Mouse (Mus musculus) liver, adult 2 months (tissue): Measurements from ENCODE around the gene Ndrg2. TPM values are rescaled to one million over a fixed set of nuclear protein-coding genes. Genes with fewer than 3 reads are reported as not detected.
A peak's percentile ranks its signal among the peaks of the same experiment; 100 is the strongest.

Experiments used
- DNase-seq: peaks from one replicate; pipeline ENCODE4 v3.0.0-alpha.2; 2011; ENCODE audit warnings: low read depth, low spot score; ENCODE audit errors: extremely low read depth
- H3K27ac ChIP-seq: fragments of 200-500 bp; replicated peaks from 2 replicates; pipeline ENCODE4 v1.5.1; 2012; ENCODE audit warnings: low read depth, mild to moderate bottlenecking, control low read depth, inconsistent platforms, low read length; ENCODE audit not compliant: insufficient read depth
- H3K27me3 ChIP-seq: fragments of 200-500 bp; 2 replicates; pipeline ENCODE4 v1.6.1; 2012; ENCODE audit warnings: mild to moderate bottlenecking, moderate library complexity, low read length, inconsistent platforms; ENCODE audit not compliant: control insufficient read depth, insufficient read depth
- H3K36me3 ChIP-seq: fragments of 200-500 bp; 2 replicates; pipeline ENCODE4 v1.6.1; 2012; ENCODE audit warnings: low read length, inconsistent platforms; ENCODE audit not compliant: control insufficient read depth, insufficient read depth
- H3K4me1 ChIP-seq: fragments of 200-500 bp; 2 replicates; pipeline ENCODE4 v1.6.1; 2011; ENCODE audit warnings: low read length; ENCODE audit not compliant: control insufficient read depth, insufficient read depth
- H3K4me3 ChIP-seq: fragments of 200-500 bp; 2 replicates; pipeline ENCODE4 v1.5.1; 2011; ENCODE audit warnings: low read depth, mild to moderate bottlenecking, control low read depth, low read length, moderate library complexity; ENCODE audit not compliant: insufficient read depth
- H3K79me2 ChIP-seq: fragments of 200-500 bp; 2 replicates; pipeline ENCODE4 v1.6.1; 2012; ENCODE audit warnings: inconsistent platforms, mild to moderate bottlenecking, low read length, moderate library complexity; ENCODE audit not compliant: control insufficient read depth, insufficient read depth
- H3K9ac ChIP-seq: fragments of 200-500 bp; 2 replicates; pipeline ENCODE4 v1.6.1; 2012; ENCODE audit warnings: low read depth, mild to moderate bottlenecking, control low read depth, inconsistent platforms, low read length
- CTCF ChIP-seq: fragments of 200-500 bp; IDR thresholded peaks from 2 replicates; pipeline ENCODE4 v1.5.1; 2011; ENCODE audit warnings: low read depth, low read length, control low read depth
- POLR2A ChIP-seq: fragments of 200-500 bp; IDR thresholded peaks from 2 replicates; pipeline ENCODE4 v1.6.1; 2011; ENCODE audit warnings: low read length, control low read depth; ENCODE audit not compliant: insufficient read depth; ENCODE audit errors: extremely low read depth
- WGBS: fragments of 180-500 bp; shearing (Covaris S2); methylation state at CpG from one replicate; pipeline ENCODE4 v1.1.7; 2018; 5-methylcytosine and 5-hydroxymethylcytosine counted together
- polyA plus RNA-seq: library from polyadenylated mRNA; depleted of rRNA; stranded (reverse); fragments of >200 nt; gene quantifications from 2 replicates; pipeline ENCODE4 v1.2.3, GENCODE M21; 2012
- total RNA-seq: library from RNA; depleted of rRNA; stranded (reverse); fragments of >200 nt; gene quantifications from 2 replicates; pipeline ENCODE4 v1.2.3, GENCODE M21; 2014

Gene Ndrg2
- total and polyA plus RNA-seq, 2 experiments, result 1,535 to 1,907 TPM

DNA sequence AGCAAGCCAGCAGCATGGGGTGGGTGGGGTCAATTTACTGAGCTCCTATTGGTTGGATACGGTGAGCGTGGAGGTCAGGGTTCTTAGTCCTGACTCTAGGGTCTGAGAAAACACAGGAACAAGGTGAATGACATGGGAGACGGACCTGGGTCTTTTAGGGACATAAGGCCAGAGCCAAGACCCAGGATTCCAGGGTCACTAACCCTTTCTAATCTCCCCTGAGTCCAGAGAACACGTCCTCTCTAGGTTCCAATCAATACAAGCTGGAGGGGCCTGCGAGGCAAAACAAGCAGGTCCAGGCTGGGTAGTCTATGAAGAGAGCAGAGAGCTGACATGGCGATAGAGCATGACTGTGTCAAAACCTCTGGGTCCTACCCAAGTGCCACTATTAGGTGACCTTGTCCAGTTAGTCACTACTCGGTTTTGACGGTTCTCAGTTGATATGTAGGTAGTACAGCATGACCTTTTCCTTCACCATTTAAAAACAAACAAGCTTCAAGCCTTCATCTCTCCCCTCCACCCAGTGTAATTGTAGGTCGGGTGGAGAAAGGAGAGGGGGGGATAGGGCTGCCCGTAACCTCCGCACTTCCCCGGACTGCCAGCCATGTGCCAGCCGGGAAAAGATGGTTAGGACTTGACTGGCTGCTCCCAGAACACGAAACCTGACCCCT, 1.4 kb downstream of the Ndrg2 start:
- Histone ChIP-seq H3K27ac (peak overlapping the region; percentile 100), H3K79me2 (peaks cover 15% of the 10 kb centered on the region; the same call in 1 of the 2 replicates), H3K27me3 (no peaks in the 10 kb centered on the region), H3K9ac (peak overlapping the region; percentile 96), H3K4me3 (peak overlapping the region; percentile 82), H3K4me1 (peaks cover 30% of the 10 kb centered on the region), H3K36me3 (peaks cover 35% of the 10 kb centered on the region)
- DNase-seq, result peak; percentile 100
- TF ChIP-seq POLR2A (peak; percentile 41; the same call in 1 of the 2 replicates), CTCF (no peak)
- 8% methylated on average over 14 of the region's 14 CpGs for WGBS

DNA sequence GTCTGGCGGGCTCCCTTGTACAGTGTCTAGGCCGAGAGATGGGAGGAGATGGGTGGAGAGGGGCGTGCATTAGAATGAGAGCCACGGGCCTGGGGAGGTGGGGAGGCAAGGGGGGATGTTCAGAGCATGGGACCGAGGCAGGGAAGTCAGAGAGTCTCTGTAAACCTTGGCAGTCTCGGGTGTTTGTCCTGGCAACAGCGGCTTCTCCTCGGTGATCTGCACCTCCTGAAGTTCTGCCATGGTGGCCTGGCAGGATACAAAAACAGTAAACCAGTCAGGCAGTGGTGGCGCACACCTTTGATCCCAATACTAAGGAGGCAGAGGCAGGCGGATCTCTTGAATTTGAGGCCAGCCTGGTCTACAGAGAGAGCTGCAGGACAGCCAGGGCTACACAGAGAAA, 2.7 kb downstream of the Ndrg2 start:
- Histone ChIP-seq H3K9ac (peak overlapping the region; percentile 82), H3K4me3 (peak overlapping the region; percentile 67), H3K36me3 (peaks cover 48% of the 10 kb centered on the region), H3K79me2 (peaks cover 15% of the 10 kb centered on the region; the same call in 1 of the 2 replicates), H3K27ac (peak overlapping the region; percentile 97), H3K27me3 (no peaks in the 10 kb centered on the region), H3K4me1 (peaks cover 41% of the 10 kb centered on the region)
- peak; percentile 78 for DNase-seq
- 19% methylated on average over 10 of the region's 10 CpGs for WGBS
- TF ChIP-seq CTCF (no peak), POLR2A (0 out of 2 replicates have a peak, but pooled peaks have one; percentile 15)

DNA sequence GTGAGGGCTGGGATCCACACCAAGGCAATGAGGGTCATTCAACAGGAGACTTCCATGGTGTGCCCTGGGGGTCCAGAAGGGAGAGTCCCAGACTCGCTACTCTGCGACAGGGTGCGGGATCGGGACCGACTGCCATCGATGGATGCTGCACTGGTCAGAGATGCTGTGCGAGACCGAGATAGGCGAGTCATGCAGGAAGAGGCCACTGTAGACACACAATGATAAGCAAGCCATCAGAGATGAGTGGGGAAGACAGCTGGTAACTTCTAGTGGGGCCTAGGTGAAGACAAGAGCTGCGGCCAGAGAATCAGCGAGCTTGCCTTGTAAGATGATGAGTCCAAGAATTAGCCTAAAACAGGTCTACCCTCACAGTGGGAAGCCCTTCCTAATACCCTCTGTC, 7.9 kb downstream of the Ndrg2 start:
- WGBS, result 79% methylated on average over 11 of the region's 11 CpGs
- Histone ChIP-seq H3K4me3 (no peak overlapping the region), H3K27ac (peak overlapping the region; percentile 97; the same call in 1 of the 2 replicates), H3K27me3 (no peaks in the 10 kb centered on the region), H3K4me1 (peaks cover 43% of the 10 kb centered on the region), H3K36me3 (peaks cover 66% of the 10 kb centered on the region), H3K79me2 (peaks cover 8% of the 10 kb centered on the region; the same call in 1 of the 2 replicates), H3K9ac (peak overlapping the region; percentile 23; the same call in 1 of the 2 replicates)
- peak; percentile 29 for DNase-seq
- TF ChIP-seq POLR2A (no peak), CTCF (no peak)

DNA sequence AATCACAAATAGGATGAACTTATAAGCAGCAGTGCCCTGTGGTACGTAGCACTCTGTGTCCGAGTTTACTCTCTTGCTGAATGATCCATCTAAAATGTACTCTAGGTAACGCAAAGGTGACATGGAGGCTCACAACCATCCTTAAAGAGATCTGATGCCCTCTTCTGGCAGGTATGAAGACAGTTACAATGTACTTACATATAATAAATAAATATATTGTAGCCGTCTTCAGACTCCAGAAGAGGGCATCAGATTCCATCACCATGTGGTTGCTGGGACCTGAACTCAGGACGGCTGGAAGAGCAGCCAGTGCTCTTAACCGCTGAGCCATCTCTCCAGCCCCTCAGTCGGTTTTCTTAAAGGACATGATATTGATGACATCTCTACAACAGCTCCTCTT, 9.3 kb downstream of the Ndrg2 start:
- Histone ChIP-seq H3K4me3 (no peak overlapping the region), H3K27ac (no peak overlapping the region), H3K27me3 (no peaks in the 10 kb centered on the region), H3K4me1 (peaks cover 37% of the 10 kb centered on the region), H3K79me2 (no peaks in the 10 kb centered on the region), H3K9ac (no peak overlapping the region), H3K36me3 (peaks cover 53% of the 10 kb centered on the region)
- peak; percentile 65 for DNase-seq
- TF ChIP-seq POLR2A, result no peak
- 0 out of 2 replicates have a peak, but pooled peaks have one; percentile 10 for TF ChIP-seq CTCF
- 50% methylated on average over 7 of the region's 7 CpGs for whole genome bisulfite sequencing

DNA sequence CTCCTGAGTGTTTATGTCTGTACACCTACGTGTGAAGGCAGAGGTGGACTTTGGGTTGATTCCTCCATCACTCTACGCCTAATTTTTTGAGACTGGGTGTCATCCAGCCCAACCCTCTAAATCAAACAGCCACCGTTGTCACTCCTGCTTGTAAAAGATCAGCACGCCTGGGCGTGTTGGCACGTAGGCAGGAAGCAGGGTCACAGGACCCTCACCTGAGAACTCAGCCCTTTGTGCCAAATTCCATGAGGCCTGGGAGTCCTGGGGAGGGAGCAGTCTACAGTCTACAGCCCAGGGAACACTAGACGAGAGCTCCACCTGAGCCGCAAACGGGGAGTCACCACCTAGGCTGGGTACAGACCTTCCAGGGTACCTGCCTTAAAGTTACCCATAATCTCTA, 10.2 kb downstream of the Ndrg2 start:
- H3K4me3 ChIP-seq, result no peak overlapping the region
- H3K27ac ChIP-seq, result peak overlapping the region; percentile 66
- WGBS, result 30% methylated on average over 9 of the region's 9 CpGs
- H3K4me1 ChIP-seq, result peaks cover 35% of the 10 kb centered on the region
- peaks cover 44% of the 10 kb centered on the region for H3K36me3 ChIP-seq
- H3K79me2 ChIP-seq, result no peaks in the 10 kb centered on the region
- peak; percentile 83 for DNase-seq
- 0 out of 2 replicates have a peak overlapping the region, but pooled peaks have one; percentile 2 for H3K9ac ChIP-seq
- no peaks in the 10 kb centered on the region for H3K27me3 ChIP-seq
- TF ChIP-seq POLR2A (0 out of 2 replicates have a peak, but pooled peaks have one; percentile 22), CTCF (no peak)
